Mouse (Mus musculus): Measurements from ENCODE around the gene Tpd52l2. TPM values are rescaled to one million over a fixed set of nuclear protein-coding genes. Genes with fewer than 3 reads are reported as not detected.
A peak's percentile ranks its signal among the peaks of the same experiment; 100 is the strongest.

Tpd52l2 gene
- polyA plus RNA-seq, 1 experiment from 2014 or later: 121 TPM

GRCm38 (mm10) chr2:181522811-181523210 is 25.9 kb downstream of the Tpd52l2 start:
- Histone ChIP-seq H3K9me3 (replicated peaks) (no peaks in the 10 kb centered on the region), H3K9ac (no peak overlapping the region), H3K4me1 (peaks cover 26% of the 10 kb centered on the region), H3K4me2 (replicated peaks) (no peak overlapping the region), H3K4me3 (no peak overlapping the region), H3K27ac (no peak overlapping the region), H3K36me3 (peaks cover 4% of the 10 kb centered on the region; the same call in 1 of the 2 replicates), H3K27me3 (no peaks in the 10 kb centered on the region)
- WGBS: 73% methylated on average over 5 of the region's 5 CpGs
- no peak for ATAC-seq (ENCODE audit: low FRiP score)

GRCm38 (mm10) chr2:181525526-181525925 is 28.6 kb downstream of the Tpd52l2 start:
- peaks cover 7% of the 10 kb centered on the region; the same call in 1 of the 2 replicates for H3K36me3 ChIP-seq
- H3K9ac ChIP-seq: no peak overlapping the region
- 91% methylated on average over 5 of the region's 5 CpGs for WGBS
- peaks cover 17% of the 10 kb centered on the region for H3K4me1 ChIP-seq
- H3K9me3 ChIP-seq (replicated peaks): no peaks in the 10 kb centered on the region
- no peak overlapping the region for H3K27ac ChIP-seq
- H3K4me2 ChIP-seq (replicated peaks): no peak overlapping the region
- no peaks in the 10 kb centered on the region for H3K27me3 ChIP-seq
- ATAC-seq (ENCODE audit: low FRiP score): no peak
- no peak overlapping the region for H3K4me3 ChIP-seq

- Histone ChIP-seq H3K4me2 (replicated peaks) (no peak overlapping the region), H3K4me1 (no peaks in the 10 kb centered on the region), H3K36me3 (peaks cover 14% of the 10 kb centered on the region), H3K9me3 (replicated peaks) (no peaks in the 10 kb centered on the region), H3K4me3 (no peak overlapping the region), H3K27me3 (no peaks in the 10 kb centered on the region), H3K9ac (no peak overlapping the region), H3K27ac (no peak overlapping the region)
- WGBS: 94% methylated on average over 1 of the region's 1 CpGs
- ATAC-seq (ENCODE audit: low FRiP score): no peak
These were observed 32.1 kb downstream of the Tpd52l2 start for GRCm38 (mm10) chr2:181529076-181529475.

- Histone ChIP-seq H3K27me3 (no peaks in the 10 kb centered on the region), H3K4me2 (replicated peaks) (no peak overlapping the region), H3K9me3 (replicated peaks) (no peaks in the 10 kb centered on the region), H3K36me3 (peaks cover 12% of the 10 kb centered on the region), H3K4me3 (no peak overlapping the region), H3K4me1 (peaks cover 2% of the 10 kb centered on the region), H3K9ac (no peak overlapping the region), H3K27ac (no peak overlapping the region)
- ATAC-seq (ENCODE audit: low FRiP score): no peak
- 97% methylated on average over 3 of the region's 3 CpGs for WGBS
These were observed 35.6 kb downstream of the Tpd52l2 start for GRCm38 (mm10) chr2:181532589-181532988.

- Histone ChIP-seq H3K9ac (no peak overlapping the region), H3K4me1 (peaks cover 6% of the 10 kb centered on the region), H3K36me3 (peaks cover 6% of the 10 kb centered on the region), H3K27ac (no peak overlapping the region), H3K27me3 (no peaks in the 10 kb centered on the region), H3K4me2 (replicated peaks) (no peak overlapping the region), H3K4me3 (no peak overlapping the region), H3K9me3 (replicated peaks) (no peaks in the 10 kb centered on the region)
- 94% methylated on average over 2 of the region's 2 CpGs for WGBS
- no peak for ATAC-seq (ENCODE audit: low FRiP score)
These were observed 39.5 kb downstream of the Tpd52l2 start for GRCm38 (mm10) chr2:181536410-181536809.

- peak overlapping the region; percentile 48; the same call in 1 of the 2 replicates for H3K27ac ChIP-seq
- H3K36me3 ChIP-seq: no peaks in the 10 kb centered on the region
- H3K4me2 ChIP-seq (replicated peaks): no peak overlapping the region
- WGBS: 86% methylated on average over 2 of the region's 2 CpGs
- H3K9me3 ChIP-seq (replicated peaks): no peaks in the 10 kb centered on the region
- no peaks in the 10 kb centered on the region for H3K27me3 ChIP-seq
- peaks cover 6% of the 10 kb centered on the region for H3K4me1 ChIP-seq
- ATAC-seq (ENCODE audit: low FRiP score): peak; percentile 50; the same call in 1 of the 2 replicates
- no peak overlapping the region for H3K9ac ChIP-seq
- no peak overlapping the region for H3K4me3 ChIP-seq
These were observed 40.6 kb downstream of the Tpd52l2 start for GRCm38 (mm10) chr2:181537444-181538047.

GRCm38 (mm10) chr2:181541761-181542380 is 44.9 kb downstream of the Tpd52l2 start:
- no peak overlapping the region for H3K27ac ChIP-seq
- no peak for ATAC-seq (ENCODE audit: low FRiP score)
- WGBS: 89% methylated on average over 6 of the region's 6 CpGs

GRCm38 (mm10) chr2:181546142-181546541 is 49.2 kb downstream of the Tpd52l2 start:
- Histone ChIP-seq H3K9me3 (replicated peaks) (no peaks in the 10 kb centered on the region), H3K4me2 (replicated peaks) (no peak overlapping the region), H3K4me3 (no peak overlapping the region), H3K27me3 (no peaks in the 10 kb centered on the region), H3K27ac (no peak overlapping the region), H3K9ac (no peak overlapping the region), H3K36me3 (peaks cover 43% of the 10 kb centered on the region), H3K4me1 (no peaks in the 10 kb centered on the region)
- no peak for ATAC-seq (ENCODE audit: low FRiP score)
- 93% methylated on average over 7 of the region's 7 CpGs for WGBS

More at GRCm38 (mm10) chr2:181541761-181542380, 44.9 kb downstream of the Tpd52l2 start:
- Histone ChIP-seq H3K9ac (no peak overlapping the region), H3K4me2 (replicated peaks) (no peak overlapping the region), H3K9me3 (replicated peaks) (no peaks in the 10 kb centered on the region), H3K4me1 (peaks cover 6% of the 10 kb centered on the region), H3K27me3 (no peaks in the 10 kb centered on the region), H3K4me3 (no peak overlapping the region), H3K36me3 (peaks cover 3% of the 10 kb centered on the region; the same call in 1 of the 2 replicates)

- H3K9me3 ChIP-seq (replicated peaks): no peaks in the 10 kb centered on the region
- H3K4me3 ChIP-seq: no peak overlapping the region
- 77% methylated on average over 1 of the region's 1 CpGs for WGBS
- H3K4me2 ChIP-seq (replicated peaks): no peak overlapping the region
- H3K36me3 ChIP-seq: peaks cover 63% of the 10 kb centered on the region
- no peak for ATAC-seq (ENCODE audit: low FRiP score)
- H3K27me3 ChIP-seq: no peaks in the 10 kb centered on the region
- H3K4me1 ChIP-seq: no peaks in the 10 kb centered on the region
- H3K27ac ChIP-seq: no peak overlapping the region
- H3K9ac ChIP-seq: no peak overlapping the region
These were observed 51.3 kb downstream of the Tpd52l2 start for GRCm38 (mm10) chr2:181548227-181548626.

GRCm38 (mm10) chr2:181548682-181549081 is 51.7 kb downstream of the Tpd52l2 start:
- WGBS: 91% methylated on average over 5 of the region's 5 CpGs
- Histone ChIP-seq H3K36me3 (peaks cover 65% of the 10 kb centered on the region), H3K4me1 (no peaks in the 10 kb centered on the region), H3K4me2 (replicated peaks) (no peak overlapping the region), H3K4me3 (no peak overlapping the region), H3K27ac (no peak overlapping the region), H3K9ac (no peak overlapping the region), H3K27me3 (no peaks in the 10 kb centered on the region), H3K9me3 (replicated peaks) (no peaks in the 10 kb centered on the region)
- ATAC-seq (ENCODE audit: low FRiP score): no peak

- 92% methylated on average over 2 of the region's 2 CpGs for WGBS
- Histone ChIP-seq H3K27me3 (no peaks in the 10 kb centered on the region), H3K4me3 (no peak overlapping the region), H3K36me3 (peaks cover 68% of the 10 kb centered on the region), H3K4me2 (replicated peaks) (no peak overlapping the region), H3K4me1 (no peaks in the 10 kb centered on the region), H3K27ac (no peak overlapping the region), H3K9me3 (replicated peaks) (no peaks in the 10 kb centered on the region), H3K9ac (no peak overlapping the region)
- ATAC-seq (ENCODE audit: low FRiP score): no peak
These were observed 53.3 kb downstream of the Tpd52l2 start for GRCm38 (mm10) chr2:181550233-181550632.

- Histone ChIP-seq H3K27ac (no peak overlapping the region), H3K9me3 (replicated peaks) (no peaks in the 10 kb centered on the region), H3K27me3 (no peaks in the 10 kb centered on the region), H3K4me3 (no peak overlapping the region), H3K4me2 (replicated peaks) (no peak overlapping the region), H3K4me1 (no peaks in the 10 kb centered on the region), H3K9ac (no peak overlapping the region), H3K36me3 (peaks cover 49% of the 10 kb centered on the region)
- ATAC-seq (ENCODE audit: low FRiP score): no peak
These were observed 56.8 kb downstream of the Tpd52l2 start for GRCm38 (mm10) chr2:181553772-181554171.

GRCm38 (mm10) chr2:181567338-181567737 is 70.4 kb downstream of the Tpd52l2 start:
- WGBS: 87% methylated on average over 3 of the region's 3 CpGs

More at GRCm38 (mm10) chr2:181567338-181567737, 70.4 kb downstream of the Tpd52l2 start:
- ATAC-seq (ENCODE audit: low FRiP score): no peak
- Histone ChIP-seq H3K27me3 (no peaks in the 10 kb centered on the region), H3K36me3 (peaks cover 12% of the 10 kb centered on the region), H3K27ac (no peak overlapping the region), H3K4me3 (no peak overlapping the region), H3K4me2 (replicated peaks) (no peak overlapping the region), H3K9ac (no peak overlapping the region), H3K4me1 (no peaks in the 10 kb centered on the region), H3K9me3 (replicated peaks) (no peaks in the 10 kb centered on the region)

Data from hindbrain, embryonic 12.5 days (tissue).